Mouse (Mus musculus): ENCODE data around the gene Rab38. TPM values are rescaled to one million over a fixed set of nuclear protein-coding genes. Genes with fewer than 3 reads are reported as not detected.

The Rab38 gene
- polyA plus RNA-seq, 1 experiment from 2014 or later = 2.0 TPM

- Histone ChIP-seq H3K4me1 (replicated peaks) (no peaks in the 10 kb centered on the region), H3K4me2 (no peak overlapping the region), H3K36me3 (no peaks in the 10 kb centered on the region), H3K9ac (no peak overlapping the region), H3K27ac (replicated peaks) (no peak overlapping the region), H3K4me3 (no peak overlapping the region), H3K9me3 (no peaks in the 10 kb centered on the region), H3K27me3 (no peaks in the 10 kb centered on the region)
- WGBS = 62% methylated on average over 3 of the region's 3 CpGs
- no peak for ATAC-seq (ENCODE audit: low FRiP score, low read depth)
Observed at GRCm38 (mm10) chr7:88536743-88537142, 106.7 kb downstream of the Rab38 start.

Other genes starting within 250 kb of the Rab38 start
- gene Ctsc, start 152.2 kb upstream of the Rab38 start, polyA plus RNA-seq (2015; fragmentation: Nextera tagmentation; extraction: Ambion mirVana) = 20.5 and 27.5 TPM in 2 replicates